Mouse (Mus musculus) heart, embryonic 14.5 days (tissue): ENCODE measurements around the gene Pipox. TPM values are rescaled to one million over a fixed set of nuclear protein-coding genes. Genes with fewer than 3 reads are reported as not detected.

ENCODE experiments used
- ATAC-seq: fragments of 200-750 bp; cut with Nextera tagmentation; 2 replicates; pipeline ENCODE4 v1.8.0; 2017; ENCODE audit warnings: low read depth, moderate TSS enrichment; ENCODE audit not compliant: insufficient number of reproducible peaks, insufficient read depth, low FRiP score
- H3K27ac ChIP-seq, 2 experiments: fragments of 200-500 bp in 1 of 2; fragments of 300-500 bp in 1 of 2; sonication (generic) in 1 of 2; replicated peaks in 1 of 2; 2 replicates each; pipeline ENCODE4 v1.5.1; 2012 to 2014; ENCODE audit warnings: low read depth in 2 of 2, low read length in 2 of 2, control low read depth in 1 of 2, mild to moderate bottlenecking in 1 of 2, mixed read lengths in 1 of 2; ENCODE audit not compliant: control insufficient read depth in 1 of 2, insufficient read depth in 1 of 2
- H3K27me3 ChIP-seq: fragments of 300-500 bp; sonication (generic); 2 replicates; pipeline ENCODE4 v1.6.1; 2014; ENCODE audit warnings: mild to moderate bottlenecking, low read length, control low read depth; ENCODE audit not compliant: control insufficient read depth, insufficient read depth
- H3K36me3 ChIP-seq: fragments of 300-500 bp; sonication (generic); 2 replicates; pipeline ENCODE4 v1.6.1; 2014; ENCODE audit warnings: mild to moderate bottlenecking, control low read depth, low read length, mixed read lengths; ENCODE audit not compliant: control insufficient read depth, insufficient read depth
- H3K4me1 ChIP-seq, 2 experiments: fragments of 200-500 bp in 1 of 2; fragments of 300-500 bp in 1 of 2; sonication (generic) in 1 of 2; 2 replicates each; pipeline ENCODE4 v1.6.1; 2012 to 2014; ENCODE audit warnings: low read length in 2 of 2, control low read depth in 1 of 2, mixed read lengths in 1 of 2; ENCODE audit not compliant: control insufficient read depth in 2 of 2, insufficient read depth in 2 of 2
- H3K4me2 ChIP-seq: fragments of 300-500 bp; sonication (generic); 2 replicates; pipeline ENCODE4 v1.6.1; 2014; ENCODE audit warnings: mild to moderate bottlenecking, low read length
- H3K4me3 ChIP-seq, 2 experiments: fragments of 200-500 bp in 1 of 2; fragments of 300-500 bp in 1 of 2; sonication (generic) in 1 of 2; 2 replicates each; pipeline ENCODE4 v1.5.1; 2012 to 2014; ENCODE audit warnings: low read length in 2 of 2, mild to moderate bottlenecking in 2 of 2, control low read depth in 1 of 2, low read depth in 1 of 2, moderate library complexity in 1 of 2; ENCODE audit not compliant: control insufficient read depth in 1 of 2, insufficient read depth in 1 of 2
- H3K9ac ChIP-seq: fragments of 300-500 bp; sonication (generic); 2 replicates; pipeline ENCODE4 v1.6.1; 2014; ENCODE audit warnings: mild to moderate bottlenecking, low read length
- H3K9me3 ChIP-seq: fragments of 300-500 bp; sonication (generic); 2 replicates; pipeline ENCODE4 v1.6.1; 2016; ENCODE audit warnings: low read length, control low read depth; ENCODE audit not compliant: control insufficient read depth
- WGBS: fragments of 180-500 bp; shearing (Covaris S2); extraction: QIAGEN DNeasy Blood & Tissue Kit; methylation state at CpG from one replicate; pipeline ENCODE4 v1.1.7; 2014; 5-methylcytosine and 5-hydroxymethylcytosine counted together
- polyA plus RNA-seq: library from polyadenylated mRNA; unstranded; fragments of >200 nt; fragmentation: Nextera tagmentation; extraction: Ambion mirVana; gene quantifications from 2 replicates; pipeline ENCODE4 v1.2.1, GENCODE M21; 2014

The Pipox gene
- polyA plus RNA-seq, 1 experiment from 2014 or later = 3.8 TPM

DNA sequence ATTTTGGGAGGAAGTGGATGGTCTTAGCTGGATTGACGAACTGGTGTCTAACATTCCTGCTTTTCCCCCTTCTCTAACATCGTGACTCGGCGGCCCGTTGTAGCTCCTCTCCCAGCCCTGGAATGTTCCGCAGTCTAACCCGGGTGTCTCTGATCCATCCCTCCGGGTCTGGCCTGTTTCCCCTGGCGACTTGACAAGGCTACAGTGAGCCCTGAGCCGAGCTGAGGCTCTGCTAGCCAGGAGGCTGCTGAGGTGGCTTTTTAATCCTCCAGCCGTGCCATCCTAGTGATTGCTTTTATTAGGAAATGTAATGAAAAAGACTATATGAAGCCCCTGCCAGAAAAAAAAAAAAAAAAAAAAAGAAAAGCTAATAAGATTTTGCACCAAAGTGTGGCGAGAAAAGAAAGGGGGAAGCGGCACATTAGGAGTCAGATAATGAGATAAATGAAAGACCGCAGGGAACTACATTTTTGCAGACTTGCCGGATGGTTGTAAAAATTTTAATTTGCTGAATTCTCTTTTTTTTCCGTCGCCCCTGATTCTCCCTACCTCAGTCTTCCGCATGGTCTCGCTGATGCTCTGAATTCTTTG is 12.3 kb upstream of the Pipox start:
- WGBS = 26% methylated on average over 19 of the region's 19 CpGs
- H3K36me3 ChIP-seq = no peaks in the 10 kb centered on the region
- H3K4me2 ChIP-seq = no peak overlapping the region
- no peak overlapping the region for H3K4me3 ChIP-seq
- H3K9ac ChIP-seq = no peak overlapping the region
- H3K9me3 ChIP-seq = no peaks in the 10 kb centered on the region
- peaks cover 2 to 3% of the 10 kb centered on the region in 2 experiments; a peak in 1 of 4 replicates for H3K4me1 ChIP-seq
- no peak for ATAC-seq
- no peak overlapping the region for H3K27ac ChIP-seq
- H3K27me3 ChIP-seq = peaks cover 4% of the 10 kb centered on the region; the same call in 1 of the 2 replicates

DNA sequence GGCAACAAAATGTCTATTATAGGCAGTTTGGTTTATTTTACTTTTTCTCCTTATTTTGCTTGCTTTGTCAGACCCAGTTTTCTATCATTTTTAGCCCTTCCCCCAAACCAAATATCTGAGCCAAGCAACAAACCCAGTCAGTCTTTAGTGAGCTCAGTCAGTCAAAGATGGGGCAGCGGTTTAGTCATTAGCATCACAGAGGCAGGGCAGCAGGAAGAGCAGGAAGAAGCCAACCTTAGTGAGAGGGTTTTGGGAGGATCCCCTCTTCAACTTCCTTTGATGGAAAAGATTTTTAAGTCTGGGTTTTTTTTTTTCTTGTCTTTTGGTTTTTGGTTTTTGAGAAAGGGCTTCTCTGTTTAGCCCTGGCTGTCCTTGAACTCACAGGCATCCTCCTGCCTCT is 10.8 kb upstream of the Pipox start:
- Histone ChIP-seq H3K4me1 (peaks cover 2 to 3% of the 10 kb centered on the region in 2 experiments; a peak in 1 of 4 replicates), H3K4me2 (no peak overlapping the region), H3K27ac (no peak overlapping the region), H3K27me3 (no peaks in the 10 kb centered on the region), H3K9ac (no peak overlapping the region), H3K4me3 (no peak overlapping the region), H3K9me3 (no peaks in the 10 kb centered on the region), H3K36me3 (no peaks in the 10 kb centered on the region)
- ATAC-seq = no peak
- WGBS = 63% methylated on average over 1 of the region's 1 CpGs

DNA sequence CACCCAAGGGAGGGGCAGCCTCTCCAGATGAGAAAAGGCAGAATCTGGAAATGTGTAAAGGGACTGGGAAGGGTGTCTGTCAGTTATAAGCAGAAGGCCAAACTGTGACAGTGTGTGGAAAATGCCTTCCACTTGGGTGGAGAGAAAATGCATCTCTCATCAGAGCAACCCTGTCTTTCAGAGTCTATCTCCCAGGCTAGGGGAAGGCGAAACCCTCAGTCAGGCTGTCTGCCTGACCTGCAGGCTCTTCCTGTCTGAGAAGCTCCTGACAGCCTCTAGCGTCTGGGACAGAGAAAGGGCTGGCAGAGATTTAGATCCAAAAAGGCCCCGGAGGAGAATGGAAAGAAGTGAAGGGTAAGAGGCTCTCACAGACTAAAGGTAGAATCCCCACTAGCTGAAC is 9.9 kb upstream of the Pipox start:
- WGBS = 15% methylated on average over 3 of the region's 3 CpGs
- H3K9ac ChIP-seq = 0 out of 2 replicates have a peak overlapping the region, but pooled peaks have one; percentile 12
- no peaks in the 10 kb centered on the region for H3K9me3 ChIP-seq
- no peak for ATAC-seq
- no peak overlapping the region for H3K27ac ChIP-seq
- H3K27me3 ChIP-seq = no peaks in the 10 kb centered on the region
- no peak overlapping the region for H3K4me2 ChIP-seq
- H3K36me3 ChIP-seq = no peaks in the 10 kb centered on the region
- H3K4me3 ChIP-seq = no peak overlapping the region
- peaks cover 2 to 3% of the 10 kb centered on the region in 2 experiments; a peak in 1 of 4 replicates for H3K4me1 ChIP-seq

DNA sequence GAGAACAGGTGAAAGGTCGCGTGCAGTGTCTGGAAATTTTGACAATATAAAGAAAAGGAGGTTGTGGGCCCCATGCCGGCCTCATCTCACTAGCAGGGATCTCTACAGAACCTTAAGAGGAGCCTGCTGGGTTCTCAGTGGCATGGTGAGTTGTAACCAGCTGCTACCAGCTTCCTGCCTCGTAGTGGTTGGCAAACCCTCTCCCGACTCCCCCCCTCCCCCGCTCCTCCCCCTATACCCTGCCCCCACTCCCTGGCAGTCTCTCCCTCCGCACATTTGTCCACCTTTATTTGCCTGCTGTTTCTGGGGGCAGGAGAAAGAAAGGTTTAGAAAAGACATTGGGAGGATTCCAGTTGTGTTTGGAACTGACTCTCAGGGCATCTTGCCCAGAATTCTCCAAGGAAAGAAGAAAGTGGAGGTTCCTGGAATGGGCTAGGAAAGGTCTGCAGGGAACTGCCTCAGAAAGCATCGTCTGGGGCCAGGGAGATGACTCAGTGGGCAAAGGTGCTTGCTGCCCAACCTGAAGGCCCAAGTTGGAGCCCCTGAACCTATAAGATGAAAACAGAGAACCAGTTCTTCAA is 8.0 kb upstream of the Pipox start:
- WGBS = 62% methylated on average over 8 of the region's 8 CpGs
- Histone ChIP-seq H3K36me3 (no peaks in the 10 kb centered on the region), H3K4me3 (no peak overlapping the region), H3K9me3 (no peaks in the 10 kb centered on the region), H3K9ac (no peak overlapping the region), H3K27me3 (0 out of 2 replicates have a peak, but pooled peaks cover 6% of the 10 kb centered on the region), H3K4me1 (peaks cover 7% of the 10 kb centered on the region in 2 experiments; a peak in 2 of 4 replicates), H3K27ac (no peak overlapping the region), H3K4me2 (no peak overlapping the region)
- no peak for ATAC-seq

DNA sequence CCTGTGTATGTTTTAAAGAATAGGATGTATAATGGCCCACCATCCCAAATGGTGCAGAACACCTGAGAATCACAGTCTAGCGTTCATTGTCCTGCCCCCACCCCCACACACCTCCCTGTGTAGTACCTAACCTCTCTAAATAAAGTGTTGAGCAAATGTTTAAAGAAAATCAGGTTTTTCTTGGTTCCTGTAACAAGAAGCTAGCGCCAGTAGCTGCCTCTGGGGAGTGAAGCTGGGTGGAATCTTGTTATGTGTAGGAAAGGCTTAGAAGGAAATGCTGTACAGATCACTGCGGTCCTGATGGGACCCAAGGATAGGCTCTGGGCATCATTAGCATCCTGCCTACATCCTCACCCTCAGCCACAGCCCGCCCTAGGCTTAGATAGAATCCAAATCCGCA is 7.5 kb upstream of the Pipox start:
- no peak for ATAC-seq
- H3K27me3 ChIP-seq = 0 out of 2 replicates have a peak, but pooled peaks cover 6% of the 10 kb centered on the region
- 66% methylated on average over 5 of the region's 5 CpGs for WGBS
- no peaks in the 10 kb centered on the region for H3K9me3 ChIP-seq
- H3K27ac ChIP-seq = no peak overlapping the region
- no peak overlapping the region for H3K4me3 ChIP-seq
- H3K4me2 ChIP-seq = no peak overlapping the region
- no peak overlapping the region for H3K9ac ChIP-seq
- H3K36me3 ChIP-seq = no peaks in the 10 kb centered on the region
- H3K4me1 ChIP-seq = peaks cover 7 to 11% of the 10 kb centered on the region in 2 experiments; a peak in 3 of 4 replicates

DNA sequence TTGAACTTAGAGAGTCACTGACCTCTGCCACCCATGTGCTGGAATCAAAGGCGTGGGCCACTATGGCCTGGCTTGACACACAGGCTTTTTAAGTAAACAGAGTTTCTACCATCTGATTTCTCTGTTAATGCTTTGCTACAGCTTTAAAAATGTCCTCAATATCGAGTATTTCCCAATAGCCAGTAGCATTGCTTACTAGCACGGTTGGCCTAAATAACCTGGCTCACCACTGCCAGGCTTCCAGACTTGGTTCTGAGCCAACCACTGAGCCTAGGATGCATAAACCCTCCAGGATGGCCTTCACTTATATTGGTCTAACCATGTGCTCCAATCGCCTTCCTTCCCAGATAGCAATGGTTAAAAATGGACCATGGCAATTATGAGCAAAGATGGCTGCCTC is 6.8 kb upstream of the Pipox start:
- 87% methylated on average over 4 of the region's 4 CpGs for WGBS
- no peak for ATAC-seq
- H3K27me3 ChIP-seq = 0 out of 2 replicates have a peak, but pooled peaks cover 6% of the 10 kb centered on the region
- H3K4me3 ChIP-seq = no peak overlapping the region
- no peak overlapping the region for H3K9ac ChIP-seq
- H3K4me2 ChIP-seq = no peak overlapping the region
- no peaks in the 10 kb centered on the region for H3K36me3 ChIP-seq
- no peak overlapping the region for H3K27ac ChIP-seq
- no peaks in the 10 kb centered on the region for H3K9me3 ChIP-seq
- peaks cover 7 to 16% of the 10 kb centered on the region in 2 experiments; a peak in 3 of 4 replicates for H3K4me1 ChIP-seq

DNA sequence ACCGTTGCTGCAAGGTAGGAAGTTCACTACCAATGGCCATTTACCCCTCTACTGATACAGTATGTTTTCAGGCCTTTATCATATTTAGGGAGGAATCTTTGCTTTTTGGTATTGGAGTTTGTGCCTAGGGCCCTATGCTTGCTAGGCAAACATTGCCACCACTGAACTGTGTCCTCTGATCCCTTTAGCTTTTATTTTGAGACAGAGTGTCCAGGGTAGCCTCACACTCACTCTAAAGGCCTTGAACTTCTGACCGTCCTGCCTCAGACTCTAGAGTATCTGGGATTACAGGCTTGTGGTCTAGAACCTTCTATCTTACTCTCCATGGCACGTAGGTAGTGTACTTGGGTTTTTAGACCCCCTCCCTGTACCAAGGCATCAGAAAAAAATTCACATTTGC is 6.3 kb upstream of the Pipox start:
- Histone ChIP-seq H3K27ac (no peak overlapping the region), H3K9ac (no peak overlapping the region), H3K36me3 (no peaks in the 10 kb centered on the region), H3K4me3 (no peak overlapping the region), H3K27me3 (0 out of 2 replicates have a peak, but pooled peaks cover 6% of the 10 kb centered on the region), H3K4me1 (peaks cover 7 to 16% of the 10 kb centered on the region in 2 experiments; a peak in 3 of 4 replicates), H3K9me3 (no peaks in the 10 kb centered on the region), H3K4me2 (no peak overlapping the region)
- ATAC-seq = no peak
- WGBS = 88% methylated on average over 3 of the region's 3 CpGs
